Mouse (Mus musculus) hindbrain, postnatal 0 days (tissue): ENCODE data around the gene Mme. TPM values are rescaled to one million over a fixed set of nuclear protein-coding genes. Genes with fewer than 3 reads are reported as not detected.

Source experiments
- ATAC-seq: fragments of 200-750 bp; cut with Nextera tagmentation; 2 replicates; pipeline ENCODE4 v1.8.0; 2017; ENCODE audit warnings: mild to moderate bottlenecking, moderate TSS enrichment, moderate library complexity
- DNase-seq: peaks from one replicate; pipeline ENCODE4 v3.0.0-alpha.2; 2015; ENCODE audit warnings: low spot score
- H3K27ac ChIP-seq: fragments of 300-500 bp; sonication (generic); 2 replicates; pipeline ENCODE4 v1.5.1; 2014; ENCODE audit warnings: mild to moderate bottlenecking
- H3K27me3 ChIP-seq: fragments of 300-500 bp; sonication (generic); 2 replicates; pipeline ENCODE4 v1.6.1; 2014; ENCODE audit warnings: low read length, mixed read lengths; ENCODE audit not compliant: insufficient read depth
- H3K36me3 ChIP-seq: fragments of 300-500 bp; sonication (generic); 2 replicates; pipeline ENCODE4 v1.6.1; 2014; ENCODE audit warnings: low read length, mixed read lengths; ENCODE audit not compliant: insufficient read depth
- H3K4me1 ChIP-seq: fragments of 300-500 bp; sonication (generic); 2 replicates; pipeline ENCODE4 v1.6.1; 2014; ENCODE audit warnings: antibody characterized with exemption, low read length, mixed read lengths; ENCODE audit not compliant: insufficient read depth
- H3K4me2 ChIP-seq: fragments of 300-500 bp; sonication (generic); 2 replicates; pipeline ENCODE4 v1.6.1; 2014; ENCODE audit warnings: low read depth, mild to moderate bottlenecking, low read length, moderate library complexity, mixed read lengths
- H3K4me3 ChIP-seq: fragments of 300-500 bp; sonication (generic); 2 replicates; pipeline ENCODE4 v1.5.1; 2014; ENCODE audit warnings: low read length
- H3K9ac ChIP-seq: fragments of 300-500 bp; sonication (generic); replicated peaks from 2 replicates; pipeline ENCODE4 v1.6.1; 2014; ENCODE audit warnings: mild to moderate bottlenecking, low read length, moderate library complexity, mixed read lengths
- H3K9me3 ChIP-seq: fragments of 300-500 bp; sonication (generic); 2 replicates; pipeline ENCODE4 v1.6.1; 2016; ENCODE audit warnings: low read length, mixed read lengths
- CTCF ChIP-seq: IDR thresholded peaks from 2 replicates; pipeline ENCODE4 v1.5.1; 2016; ENCODE audit warnings: antibody characterized with exemption, control low read depth, low read depth
- WGBS: fragments of 180-500 bp; shearing (Covaris S2); extraction: QIAGEN DNeasy Blood & Tissue Kit; methylation state at CpG from one replicate; pipeline ENCODE4 v1.1.7; 2014; 5-methylcytosine and 5-hydroxymethylcytosine counted together
- polyA plus RNA-seq: library from polyadenylated mRNA; unstranded; fragments of >200 nt; fragmentation: Nextera tagmentation; extraction: Ambion mirVana; gene quantifications from 2 replicates; pipeline ENCODE4 v1.2.1, GENCODE M21; 2015
- total RNA-seq: library from RNA; depleted of rRNA; stranded (reverse); fragments of >200 nt; gene quantifications from 2 replicates; pipeline ENCODE4 v1.2.3, GENCODE M21; 2014

Mme gene
- total and polyA plus RNA-seq, 2 experiments from 2014 or later: 2.5 to 4.9 TPM

GRCm38 (mm10) chr3:63315211-63315760, 73.9 kb downstream of the Mme start:
- no peak for TF ChIP-seq CTCF
- ATAC-seq (no peak), DNase-seq (no peak)
- Histone ChIP-seq H3K4me2 (no peak overlapping the region), H3K9ac (no peak overlapping the region), H3K27ac (no peak overlapping the region), H3K27me3 (no peaks in the 10 kb centered on the region), H3K4me3 (no peak overlapping the region), H3K36me3 (no peaks in the 10 kb centered on the region), H3K4me1 (no peaks in the 10 kb centered on the region), H3K9me3 (no peaks in the 10 kb centered on the region)
- 94% methylated on average over 7 of the region's 7 CpGs for WGBS

DNA sequence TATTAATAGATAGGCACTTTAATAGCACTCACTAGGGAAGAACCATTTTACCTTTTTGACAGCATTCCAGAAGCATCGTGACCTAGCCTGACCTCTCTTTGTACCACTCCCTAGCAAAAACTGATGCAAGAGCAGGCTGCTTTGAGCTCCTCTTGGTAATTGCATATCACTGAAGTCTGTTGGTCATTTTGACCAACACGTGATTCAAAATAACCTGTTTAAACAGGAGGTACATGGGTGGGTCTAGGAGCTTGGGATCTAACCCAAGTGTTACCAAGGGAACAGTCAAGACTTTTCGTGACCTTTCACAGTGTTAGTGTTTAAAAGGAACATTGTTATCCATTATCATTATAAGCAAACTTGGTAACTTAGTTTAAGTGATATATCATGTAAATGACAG, 76.2 kb downstream of the Mme start:
- 69% methylated on average over 3 of the region's 3 CpGs for WGBS
- H3K9me3 ChIP-seq: no peaks in the 10 kb centered on the region
- no peak for ATAC-seq
- no peak overlapping the region for H3K4me3 ChIP-seq
- no peaks in the 10 kb centered on the region for H3K36me3 ChIP-seq
- no peak for DNase-seq
- no peak overlapping the region for H3K9ac ChIP-seq
- no peak overlapping the region for H3K27ac ChIP-seq
- H3K27me3 ChIP-seq: no peaks in the 10 kb centered on the region
- no peak for TF ChIP-seq CTCF
- H3K4me1 ChIP-seq: no peaks in the 10 kb centered on the region
- no peak overlapping the region for H3K4me2 ChIP-seq

DNA sequence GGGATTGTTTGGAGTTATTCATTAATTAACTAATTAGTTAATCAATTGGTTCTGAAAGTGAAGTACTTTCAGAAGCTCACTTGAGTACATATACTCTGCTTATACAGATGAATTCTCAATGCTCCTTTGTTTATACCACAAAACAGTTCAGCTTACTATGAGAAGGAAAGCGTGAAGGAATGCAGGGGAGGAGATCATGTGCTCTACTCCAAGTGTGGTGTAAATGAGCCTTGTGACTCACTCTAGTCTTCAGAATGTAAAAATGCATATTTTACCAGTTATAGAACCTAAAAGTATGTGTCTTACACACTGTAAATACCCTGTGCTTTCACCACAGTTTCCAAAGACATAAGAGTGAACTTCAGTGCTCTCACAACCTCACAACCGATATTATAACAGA, 84.3 kb downstream of the Mme start:
- no peaks in the 10 kb centered on the region for H3K36me3 ChIP-seq
- no peak overlapping the region for H3K4me2 ChIP-seq
- no peaks in the 10 kb centered on the region for H3K27me3 ChIP-seq
- H3K27ac ChIP-seq: no peak overlapping the region
- no peak overlapping the region for H3K9ac ChIP-seq
- TF ChIP-seq CTCF: no peak
- no peak overlapping the region for H3K4me3 ChIP-seq
- no peaks in the 10 kb centered on the region for H3K4me1 ChIP-seq
- DNase-seq (no peak), ATAC-seq (no peak)
- 66% methylated on average over 2 of the region's 2 CpGs for WGBS
- H3K9me3 ChIP-seq: no peaks in the 10 kb centered on the region

- H3K27me3 ChIP-seq: no peaks in the 10 kb centered on the region
- no peak overlapping the region for H3K9ac ChIP-seq
- H3K4me2 ChIP-seq: no peak overlapping the region
- ATAC-seq (no peak), DNase-seq (no peak)
- no peak overlapping the region for H3K27ac ChIP-seq
- TF ChIP-seq CTCF: no peak
- 88% methylated on average over 2 of the region's 2 CpGs for WGBS
- H3K36me3 ChIP-seq: no peaks in the 10 kb centered on the region
- H3K4me3 ChIP-seq: no peak overlapping the region
- no peaks in the 10 kb centered on the region for H3K4me1 ChIP-seq
- no peaks in the 10 kb centered on the region for H3K9me3 ChIP-seq
These were observed 98.8 kb downstream of the Mme start for GRCm38 (mm10) chr3:63340110-63340509.

- no peak overlapping the region for H3K4me3 ChIP-seq
- TF ChIP-seq CTCF: no peak
- no peaks in the 10 kb centered on the region for H3K9me3 ChIP-seq
- no peak overlapping the region for H3K27ac ChIP-seq
- H3K4me1 ChIP-seq: no peaks in the 10 kb centered on the region
- no peaks in the 10 kb centered on the region for H3K27me3 ChIP-seq
- 92% methylated on average over 3 of the region's 3 CpGs for WGBS
- ATAC-seq (no peak), DNase-seq (no peak)
- no peak overlapping the region for H3K4me2 ChIP-seq
- no peak overlapping the region for H3K9ac ChIP-seq
- no peaks in the 10 kb centered on the region for H3K36me3 ChIP-seq
These were observed 99.2 kb downstream of the Mme start for GRCm38 (mm10) chr3:63340546-63340945.

- Histone ChIP-seq H3K4me2 (no peak overlapping the region), H3K36me3 (no peaks in the 10 kb centered on the region), H3K4me1 (no peaks in the 10 kb centered on the region), H3K27ac (no peak overlapping the region), H3K27me3 (no peaks in the 10 kb centered on the region), H3K4me3 (no peak overlapping the region), H3K9ac (no peak overlapping the region), H3K9me3 (no peaks in the 10 kb centered on the region)
- WGBS: 95% methylated on average over 4 of the region's 4 CpGs
- DNase-seq: no peak
- ATAC-seq: no peak
- TF ChIP-seq CTCF: no peak
These were observed 100.1 kb downstream of the Mme start for GRCm38 (mm10) chr3:63341481-63341880.

DNA sequence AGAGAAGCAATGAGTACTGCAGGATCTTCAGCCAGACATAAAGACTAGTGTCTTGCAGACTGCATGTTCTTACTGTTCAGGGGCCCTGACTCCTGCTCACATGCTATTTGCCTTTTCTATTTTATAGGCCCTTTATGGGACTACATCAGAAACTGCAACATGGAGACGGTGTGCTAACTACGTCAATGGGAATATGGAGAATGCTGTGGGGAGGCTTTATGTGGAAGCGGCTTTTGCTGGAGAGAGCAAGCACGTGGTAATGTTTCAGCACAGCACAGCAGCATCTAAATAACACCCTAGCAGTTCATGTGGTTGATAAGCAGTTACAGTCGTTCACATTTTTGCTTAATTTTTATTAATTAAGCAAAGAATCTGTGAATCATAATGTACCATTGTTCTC, 103.7 kb downstream of the Mme start:
- H3K27ac ChIP-seq: no peak overlapping the region
- DNase-seq (no peak), ATAC-seq (no peak)
- no peaks in the 10 kb centered on the region for H3K4me1 ChIP-seq
- no peaks in the 10 kb centered on the region for H3K9me3 ChIP-seq
- H3K27me3 ChIP-seq: no peaks in the 10 kb centered on the region
- H3K4me3 ChIP-seq: no peak overlapping the region
- no peak for TF ChIP-seq CTCF
- no peak overlapping the region for H3K9ac ChIP-seq
- H3K4me2 ChIP-seq: no peak overlapping the region
- H3K36me3 ChIP-seq: no peaks in the 10 kb centered on the region
- WGBS: 87% methylated on average over 5 of the region's 5 CpGs
